Mouse (Mus musculus): ENCODE results near the gene Wdr90. TPM values are rescaled to one million over a fixed set of nuclear protein-coding genes. Genes with fewer than 3 reads are reported as not detected.

Wdr90 gene
- total RNA-seq, 1 experiment: 24.7 TPM

- in situ Hi-C loops (cut with MboI; ENCODE audit: low sequenced_read_pairs in 2 of 2, unreplicated experiment in 2 of 2): no loop called here
- no peaks in the 10 kb centered on the region for H3K9me3 ChIP-seq (ENCODE audit: control insufficient read depth, insufficient read depth, low read depth, low read length)
- peaks cover 0 to 21% of the 10 kb centered on the region in 2 experiments; a peak in 2 of 4 replicates for H3K4me1 ChIP-seq (ENCODE audit: control insufficient read depth in 2 of 2, insufficient read depth in 2 of 2, low read length in 2 of 2, poor library complexity in 1 of 2)
- no peak overlapping the region for H3K27ac ChIP-seq (ENCODE audit: insufficient read depth, low read depth, low read length, poor library complexity, severe bottlenecking)
- no peak for DNase-seq (ENCODE audit: low read depth, low spot score)
- no peak overlapping the region for H3K4me3 ChIP-seq (ENCODE audit: insufficient read depth in 1 of 2, low read depth in 1 of 2, low read length in 2 of 2, poor library complexity in 1 of 2, severe bottlenecking in 1 of 2)
- no peak overlapping the region for H3K9ac ChIP-seq (ENCODE audit: insufficient read depth, low read depth, low read length, poor library complexity, severe bottlenecking)
- TF ChIP-seq MAFK (IDR thresholded peaks at IDR 0.05; ENCODE audit: insufficient read depth, low read depth, low read length): no peak
- TF ChIP-seq ZC3H11A (IDR thresholded peaks at IDR 0.05; ENCODE audit: borderline replicate concordance, low read depth, low read length): no peak
- no peak for TF ChIP-seq HCFC1 (IDR thresholded peaks at IDR 0.05; ENCODE audit: borderline replicate concordance, insufficient read depth, low read length)
- no peak for TF ChIP-seq ZNF384 (IDR thresholded peaks at IDR 0.05; ENCODE audit: low read depth, low read length)
- TF ChIP-seq CHD2 (IDR thresholded peaks at IDR 0.05; ENCODE audit: low read depth, low read length): no peak
- peaks cover 30% of the 10 kb centered on the region for H3K36me3 ChIP-seq (ENCODE audit: control insufficient read depth, insufficient read depth, low read length, poor library complexity, severe bottlenecking)
These were observed 36.0 kb downstream of the Wdr90 start for GRCm38 (mm10) chr17:25825311-25825710.

GRCm38 (mm10) chr17:25824362-25825142, 36.7 kb downstream of the Wdr90 start:
- Histone ChIP-seq H3K9me3 (ENCODE audit: control insufficient read depth, insufficient read depth, low read depth, low read length) (no peaks in the 10 kb centered on the region), H3K4me3 (ENCODE audit: insufficient read depth in 1 of 2, low read depth in 1 of 2, low read length in 2 of 2, poor library complexity in 1 of 2, severe bottlenecking in 1 of 2) (peak overlapping the region; percentile 78 to 98), H3K9ac (ENCODE audit: insufficient read depth, low read depth, low read length, poor library complexity, severe bottlenecking) (peak overlapping the region; percentile 78), H3K36me3 (ENCODE audit: control insufficient read depth, insufficient read depth, low read length, poor library complexity, severe bottlenecking) (peaks cover 23% of the 10 kb centered on the region; the same call in 1 of the 2 replicates), H3K27ac (ENCODE audit: insufficient read depth, low read depth, low read length, poor library complexity, severe bottlenecking) (no peak overlapping the region), H3K4me1 (ENCODE audit: control insufficient read depth in 2 of 2, insufficient read depth in 2 of 2, low read length in 2 of 2, poor library complexity in 1 of 2) (peaks cover 0 to 23% of the 10 kb centered on the region in 2 experiments; a peak in 2 of 4 replicates)
- in situ Hi-C loops (cut with MboI; ENCODE audit: low sequenced_read_pairs in 2 of 2, unreplicated experiment in 2 of 2): no loop called here
- DNase-seq (ENCODE audit: low read depth, low spot score): no peak
- TF ChIP-seq MAFK (IDR thresholded peaks at IDR 0.05; ENCODE audit: insufficient read depth, low read depth, low read length) (no peak), ZC3H11A (IDR thresholded peaks at IDR 0.05; ENCODE audit: borderline replicate concordance, low read depth, low read length) (no peak), ZNF384 (IDR thresholded peaks at IDR 0.05; ENCODE audit: low read depth, low read length) (no peak), CHD2 (IDR thresholded peaks at IDR 0.05; ENCODE audit: low read depth, low read length) (no peak)

GRCm38 (mm10) chr17:25823452-25823851, 37.8 kb downstream of the Wdr90 start, which contains the start of gene Wdr24:
Gene Wdr24 (plus strand): TSS chr17:25823627.
- in situ Hi-C loops (cut with MboI; ENCODE audit: low sequenced_read_pairs in 2 of 2, unreplicated experiment in 2 of 2): no loop called here
- TF ChIP-seq ZNF384 (IDR thresholded peaks at IDR 0.05; ENCODE audit: low read depth, low read length) (no peak), MAFK (IDR thresholded peaks at IDR 0.05; ENCODE audit: insufficient read depth, low read depth, low read length) (no peak), CHD2 (IDR thresholded peaks at IDR 0.05; ENCODE audit: low read depth, low read length) (no peak), ZC3H11A (IDR thresholded peaks at IDR 0.05; ENCODE audit: borderline replicate concordance, low read depth, low read length) (no peak), HCFC1 (IDR thresholded peaks at IDR 0.05; ENCODE audit: borderline replicate concordance, insufficient read depth, low read length) (peak; percentile 82)
- H3K27ac ChIP-seq (ENCODE audit: insufficient read depth, low read depth, low read length, poor library complexity, severe bottlenecking): no peak within 1 kb of the TSS
- H3K36me3 ChIP-seq (ENCODE audit: control insufficient read depth, insufficient read depth, low read length, poor library complexity, severe bottlenecking): peaks cover 22% of the 10 kb centered on the region; the same call in 1 of the 2 replicates
- peak within 1 kb of the TSS; percentile 78 to 98 for H3K4me3 ChIP-seq (ENCODE audit: insufficient read depth in 1 of 2, low read depth in 1 of 2, low read length in 2 of 2, poor library complexity in 1 of 2, severe bottlenecking in 1 of 2)
- peak within 1 kb of the TSS; percentile 78 for H3K9ac ChIP-seq (ENCODE audit: insufficient read depth, low read depth, low read length, poor library complexity, severe bottlenecking)
- peaks cover 0 to 27% of the 10 kb centered on the region in 2 experiments; a peak in 2 of 4 replicates for H3K4me1 ChIP-seq (ENCODE audit: control insufficient read depth in 2 of 2, insufficient read depth in 2 of 2, low read length in 2 of 2, poor library complexity in 1 of 2)
- DNase-seq (ENCODE audit: low read depth, low spot score): peak; percentile 86
- no peaks in the 10 kb centered on the region for H3K9me3 ChIP-seq (ENCODE audit: control insufficient read depth, insufficient read depth, low read depth, low read length)

GRCm38 (mm10) chr17:25818851-25819780, 42.2 kb downstream of the Wdr90 start:
- in situ Hi-C loops (cut with MboI; ENCODE audit: low sequenced_read_pairs in 2 of 2, unreplicated experiment in 2 of 2): no loop called here
- peak overlapping the region; percentile 61 to 67 for H3K4me3 ChIP-seq (ENCODE audit: insufficient read depth in 1 of 2, low read depth in 1 of 2, low read length in 2 of 2, poor library complexity in 1 of 2, severe bottlenecking in 1 of 2)
- H3K9me3 ChIP-seq (ENCODE audit: control insufficient read depth, insufficient read depth, low read depth, low read length): no peaks in the 10 kb centered on the region
- peaks cover 2 to 11% of the 10 kb centered on the region in 2 experiments; a peak in 2 of 4 replicates for H3K4me1 ChIP-seq (ENCODE audit: control insufficient read depth in 2 of 2, insufficient read depth in 2 of 2, low read length in 2 of 2, poor library complexity in 1 of 2)
- DNase-seq (ENCODE audit: low read depth, low spot score): no peak
- TF ChIP-seq ZC3H11A (IDR thresholded peaks at IDR 0.05; ENCODE audit: borderline replicate concordance, low read depth, low read length): no peak
- H3K27ac ChIP-seq (ENCODE audit: insufficient read depth, low read depth, low read length, poor library complexity, severe bottlenecking): no peak overlapping the region
- no peaks in the 10 kb centered on the region for H3K36me3 ChIP-seq (ENCODE audit: control insufficient read depth, insufficient read depth, low read length, poor library complexity, severe bottlenecking)
- H3K9ac ChIP-seq (ENCODE audit: insufficient read depth, low read depth, low read length, poor library complexity, severe bottlenecking): peak overlapping the region; percentile 29
